Mouse (Mus musculus) thymus, adult 2 months (tissue): ENCODE measurements at regions not wholly inside any gene's neighbourhood (a gene's known extent, or its start where the extent isn't known, plus 50 kb on each side); places are given as distances from the start of the nearest gene placed in this dataset.

Experiments
- CTCF ChIP-seq: fragments of 200-500 bp; IDR thresholded peaks from 2 replicates; pipeline ENCODE4 v1.5.1; 2012; ENCODE audit warnings: mild to moderate bottlenecking, control low read depth, low read length, moderate library complexity, borderline replicate concordance; ENCODE audit not compliant: control insufficient read depth, poor library complexity, insufficient read depth; ENCODE audit errors: extremely low read depth
- POLR2A ChIP-seq: fragments of 200-500 bp; IDR thresholded peaks from 2 replicates; pipeline ENCODE4 v1.6.1; 2012; ENCODE audit warnings: mild to moderate bottlenecking, low read length, control low read depth, moderate library complexity; ENCODE audit not compliant: control insufficient read depth, poor library complexity, insufficient read depth; ENCODE audit errors: extremely low read depth

DNA sequence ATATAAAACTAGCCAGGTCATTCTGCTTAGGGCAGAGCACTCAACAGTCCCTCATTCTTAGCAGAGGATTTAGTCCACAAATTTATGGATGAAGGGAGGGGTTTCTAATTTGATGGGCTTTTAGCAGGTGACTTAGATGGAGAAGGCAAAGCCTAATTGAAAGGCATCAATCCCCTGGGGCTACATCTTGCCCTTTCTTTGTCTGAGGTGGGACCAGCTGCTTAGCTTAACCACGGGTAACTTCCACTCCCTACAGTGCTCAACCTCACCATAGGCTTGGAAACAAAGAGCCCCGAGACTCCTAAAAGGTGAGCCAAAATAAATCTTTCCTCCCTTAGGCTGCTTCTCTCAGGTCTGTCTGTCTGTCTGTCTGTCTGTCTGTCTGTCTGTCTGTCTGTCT, 62.9 kb upstream of the Barx2 start:
- TF ChIP-seq CTCF (no peak), POLR2A (no peak)
